ENCODE assay signal across 27 mouse cellular contexts in genomic region chr9:29721461-29721860, GRCm38 (mm10).
DNase-seq lines count a peak whose midpoint lies in the region; ATAC-seq and TF ChIP-seq lines count a peak whose summit lies in the region.
"Had no signal": no experiment of that assay in that cellular context is flagged by ENCODE, and none has a peak within 500 bp of the region (broad histone marks: within the 10 kb centered on the region; RNA-seq: fewer than 3 reads in every experiment).

No protein-coding gene starts in this region.

- DNase-seq in embryonic facial prominence, embryonic 14.5 days (ENCODE audit: low spot score) = peak; percentile 50
- DNase-seq in embryonic facial prominence, embryonic 10.5 days (ENCODE audit: low spot score) = no peak
- DNase-seq in midbrain, embryonic 10.5 days (ENCODE audit: low spot score) = no peak
- no peak for DNase-seq in neural tube, embryonic 10.5 days (ENCODE audit: extremely low spot score, low spot score)
- no peak for DNase-seq in forebrain, postnatal 0 days
- DNase-seq: adrenal gland, adult 8-10 months; adrenal gland, postnatal 25 days; cerebellum, adult 11-12 months; cerebellum, adult 8-10 months; cerebellum, postnatal 10 days; cerebellum, postnatal 36 days; gastrocnemius, postnatal 10 days; gastrocnemius, postnatal 36 days; heart, postnatal 10 days; heart, postnatal 36 days had no signal

- no peak overlapping the region for H3K9ac ChIP-seq in embryonic facial prominence, embryonic 14.5 days (ENCODE audit: low read depth, low read length)
- H3K9ac ChIP-seq in midbrain, embryonic 13.5 days (replicated peaks) = no peak overlapping the region
- no peak overlapping the region for H3K9ac ChIP-seq in neural tube, embryonic 13.5 days
- no peak overlapping the region for H3K9ac ChIP-seq in forebrain, postnatal 0 days
- H3K9ac ChIP-seq: embryonic facial prominence, embryonic 12.5 days; forebrain, embryonic 12.5 days; forebrain, embryonic 15.5 days; heart, embryonic 12.5 days; heart, embryonic 15.5 days; hindbrain, embryonic 13.5 days had no signal

- H3K9me3 ChIP-seq in embryonic facial prominence, embryonic 14.5 days (ENCODE audit: control insufficient read depth, low read length) = no peaks in the 10 kb centered on the region
- H3K9me3 ChIP-seq in embryonic facial prominence, embryonic 10.5 days = no peaks in the 10 kb centered on the region
- no peaks in the 10 kb centered on the region for H3K9me3 ChIP-seq in midbrain, embryonic 13.5 days
- H3K9me3 ChIP-seq in midbrain, embryonic 10.5 days (replicated peaks) = no peaks in the 10 kb centered on the region
- H3K9me3 ChIP-seq in neural tube, embryonic 13.5 days = no peaks in the 10 kb centered on the region
- H3K9me3 ChIP-seq in forebrain, postnatal 0 days (ENCODE audit: low read length) = no peaks in the 10 kb centered on the region
- H3K9me3 ChIP-seq: embryonic facial prominence, embryonic 12.5 days; forebrain, embryonic 12.5 days; forebrain, embryonic 15.5 days; heart, embryonic 12.5 days; heart, embryonic 15.5 days; hindbrain, embryonic 10.5 days; hindbrain, embryonic 13.5 days had no signal

- H3K4me2 ChIP-seq in embryonic facial prominence, embryonic 14.5 days (ENCODE audit: low read depth, low read length) = no peak overlapping the region
- H3K4me2 ChIP-seq in midbrain, embryonic 13.5 days (replicated peaks) = no peak overlapping the region
- no peak overlapping the region for H3K4me2 ChIP-seq in neural tube, embryonic 13.5 days
- no peak overlapping the region for H3K4me2 ChIP-seq in forebrain, postnatal 0 days (ENCODE audit: low read depth)
- H3K4me2 ChIP-seq: embryonic facial prominence, embryonic 12.5 days; forebrain, embryonic 12.5 days; forebrain, embryonic 15.5 days; heart, embryonic 12.5 days; heart, embryonic 15.5 days; hindbrain, embryonic 13.5 days had no signal

- ATAC-seq in embryonic facial prominence, embryonic 14.5 days (ENCODE audit: low read depth) = peak; percentile 65; the same call in 1 of the 2 replicates
- no peak for ATAC-seq in midbrain, embryonic 13.5 days
- ATAC-seq in neural tube, embryonic 13.5 days (ENCODE audit: low read depth) = no peak
- ATAC-seq in forebrain, postnatal 0 days = no peak
- ATAC-seq: activated CD4-positive, CD25-positive, alpha-beta regulatory T cell, adult 4 months; forebrain, embryonic 15.5 days; hindbrain, embryonic 16.5 days had no signal

- no peak overlapping the region for H3K4me3 ChIP-seq in embryonic facial prominence, embryonic 14.5 days (ENCODE audit: low read depth, low read length)
- H3K4me3 ChIP-seq in embryonic facial prominence, embryonic 10.5 days = no peak overlapping the region
- H3K4me3 ChIP-seq in midbrain, embryonic 13.5 days (replicated peaks) = no peak overlapping the region
- no peak overlapping the region for H3K4me3 ChIP-seq in midbrain, embryonic 10.5 days
- H3K4me3 ChIP-seq in neural tube, embryonic 13.5 days = no peak overlapping the region
- no peak overlapping the region for H3K4me3 ChIP-seq in forebrain, postnatal 0 days (ENCODE audit: low read depth, low read length)
- H3K4me3 ChIP-seq: embryonic facial prominence, embryonic 12.5 days; erythroblast, embryonic 14.5 days; forebrain, embryonic 12.5 days; forebrain, embryonic 15.5 days; heart, embryonic 12.5 days; heart, embryonic 15.5 days; hindbrain, embryonic 10.5 days; hindbrain, embryonic 13.5 days had no signal

- 35% methylated on average over 1 of the region's 1 CpGs for WGBS in embryonic facial prominence, embryonic 14.5 days
- WGBS in embryonic facial prominence, embryonic 10.5 days = 36% methylated on average over 1 of the region's 1 CpGs
- 28% methylated on average over 1 of the region's 1 CpGs for WGBS in midbrain, embryonic 13.5 days
- 51% methylated on average over 1 of the region's 1 CpGs for WGBS in midbrain, embryonic 10.5 days
- 35% methylated on average over 1 of the region's 1 CpGs for WGBS in neural tube, embryonic 13.5 days
- WGBS in forebrain, postnatal 0 days = 16% methylated on average over 1 of the region's 1 CpGs

- H3K36me3 ChIP-seq in embryonic facial prominence, embryonic 14.5 days (ENCODE audit: control insufficient read depth, insufficient read depth, low read length) = no peaks in the 10 kb centered on the region
- no peaks in the 10 kb centered on the region for H3K36me3 ChIP-seq in embryonic facial prominence, embryonic 10.5 days (replicated peaks)
- no peaks in the 10 kb centered on the region for H3K36me3 ChIP-seq in midbrain, embryonic 13.5 days
- no peaks in the 10 kb centered on the region for H3K36me3 ChIP-seq in midbrain, embryonic 10.5 days
- H3K36me3 ChIP-seq in neural tube, embryonic 13.5 days = no peaks in the 10 kb centered on the region
- no peaks in the 10 kb centered on the region for H3K36me3 ChIP-seq in forebrain, postnatal 0 days (ENCODE audit: insufficient read depth)
- H3K36me3 ChIP-seq: embryonic facial prominence, embryonic 12.5 days; forebrain, embryonic 12.5 days; forebrain, embryonic 15.5 days; heart, embryonic 12.5 days; heart, embryonic 15.5 days; hindbrain, embryonic 10.5 days; hindbrain, embryonic 13.5 days had no signal

- no peaks in the 10 kb centered on the region for H3K27me3 ChIP-seq in embryonic facial prominence, embryonic 14.5 days (replicated peaks; ENCODE audit: control insufficient read depth, insufficient read depth, low read length)
- H3K27me3 ChIP-seq in embryonic facial prominence, embryonic 10.5 days (replicated peaks; ENCODE audit: low read depth, poor library complexity, severe bottlenecking) = no peaks in the 10 kb centered on the region
- no peaks in the 10 kb centered on the region for H3K27me3 ChIP-seq in midbrain, embryonic 13.5 days
- H3K27me3 ChIP-seq in midbrain, embryonic 10.5 days (ENCODE audit: low read depth, poor library complexity, severe bottlenecking) = no peaks in the 10 kb centered on the region
- H3K27me3 ChIP-seq in neural tube, embryonic 13.5 days = no peaks in the 10 kb centered on the region
- H3K27me3 ChIP-seq in forebrain, postnatal 0 days (ENCODE audit: insufficient read depth, low read length) = no peaks in the 10 kb centered on the region
- H3K27me3 ChIP-seq: embryonic facial prominence, embryonic 12.5 days; forebrain, embryonic 12.5 days; forebrain, embryonic 15.5 days; heart, embryonic 15.5 days; hindbrain, embryonic 13.5 days had no signal

- TF ChIP-seq CTCF in forebrain, postnatal 0 days (IDR thresholded peaks at IDR 0.05; ENCODE audit: low read depth) = no peak

- H3K4me1 ChIP-seq in embryonic facial prominence, embryonic 14.5 days (ENCODE audit: control insufficient read depth, insufficient read depth, low read length) = no peaks in the 10 kb centered on the region
- H3K4me1 ChIP-seq in embryonic facial prominence, embryonic 10.5 days = peaks cover 7% of the 10 kb centered on the region
- H3K4me1 ChIP-seq in midbrain, embryonic 13.5 days (replicated peaks) = peaks cover 24% of the 10 kb centered on the region
- peaks cover 16% of the 10 kb centered on the region; the same call in 1 of the 2 replicates for H3K4me1 ChIP-seq in midbrain, embryonic 10.5 days
- peaks cover 20% of the 10 kb centered on the region for H3K4me1 ChIP-seq in neural tube, embryonic 13.5 days (replicated peaks)
- H3K4me1 ChIP-seq in forebrain, postnatal 0 days (ENCODE audit: insufficient read depth) = no peaks in the 10 kb centered on the region; the same call in 1 of the 2 replicates
- H3K4me1 ChIP-seq: heart, embryonic 12.5 days; heart, embryonic 15.5 days had no signal

- no peak overlapping the region; the same call in 1 of the 2 replicates for H3K27ac ChIP-seq in embryonic facial prominence, embryonic 14.5 days (replicated peaks; ENCODE audit: low read depth, low read length)
- H3K27ac ChIP-seq in embryonic facial prominence, embryonic 10.5 days (replicated peaks) = no peak overlapping the region
- H3K27ac ChIP-seq in midbrain, embryonic 13.5 days = peak overlapping the region; percentile 30; the same call in 1 of the 2 replicates
- H3K27ac ChIP-seq in midbrain, embryonic 10.5 days (replicated peaks) = no peak overlapping the region
- H3K27ac ChIP-seq in neural tube, embryonic 13.5 days (replicated peaks) = 0 out of 2 replicates have a peak overlapping the region, but pooled peaks have one; percentile 33
- H3K27ac ChIP-seq in forebrain, postnatal 0 days (ENCODE audit: low read depth, low read length) = no peak overlapping the region
- H3K27ac ChIP-seq: embryonic facial prominence, embryonic 12.5 days; forebrain, embryonic 12.5 days; forebrain, embryonic 15.5 days; heart, embryonic 15.5 days; hindbrain, embryonic 10.5 days; hindbrain, embryonic 13.5 days had no signal

Comparison
In these comparisons a context has a peak if more than half of its experiments do, and no peak if none do; other contexts are left out.
1. H3K27ac ChIP-seq: peak in midbrain, embryonic 13.5 days (single experiment) and neural tube, embryonic 13.5 days (single experiment); none in embryonic facial prominence, embryonic 14.5 days (single experiment), embryonic facial prominence, embryonic 10.5 days (single experiment), midbrain, embryonic 10.5 days (single experiment) and forebrain, postnatal 0 days (single experiment).